8 mouse cellular contexts compared by ENCODE assay signal in genomic region chr4:134946024-134946744, GRCm38 (mm10). TPM values are rescaled to one million over a fixed set of nuclear protein-coding genes. Genes with fewer than 3 reads are reported as not detected.
DNase-seq lines count a peak whose midpoint lies in the region; ATAC-seq and TF ChIP-seq lines count a peak whose summit lies in the region.

No protein-coding gene starts in this region.

- peaks cover 22% of the 10 kb centered on the region for H3K27me3 ChIP-seq in intestine, embryonic 15.5 days (replicated peaks)
- H3K27me3 ChIP-seq in limb, embryonic 11.5 days (ENCODE audit: control insufficient read depth, insufficient read depth, low read length) = peaks cover 4% of the 10 kb centered on the region; the same call in 1 of the 2 replicates
- H3K27me3 ChIP-seq in midbrain, embryonic 12.5 days = peaks cover 39% of the 10 kb centered on the region
- H3K27me3 ChIP-seq in small intestine, adult 2 months (ENCODE audit: control insufficient read depth, insufficient read depth, low read length) = no peaks in the 10 kb centered on the region

- TF ChIP-seq POLR2A in small intestine, adult 2 months (IDR thresholded peaks at IDR 0.05; ENCODE audit: low read depth, low read length) = no peak

- peak; percentile 76 for DNase-seq in CD4-positive, CD25-positive, alpha-beta regulatory T cell, adult 2 months (ENCODE audit: low read depth, low spot score)
- DNase-seq in embryo, embryonic 9.5 days (ENCODE audit: extremely low spot score) = peak; percentile 83
- peak; percentile 84 for DNase-seq in limb, embryonic 11.5 days (ENCODE audit: low spot score)

- 8% methylated on average over 17 of the region's 17 CpGs for WGBS in intestine, embryonic 15.5 days
- 18% methylated on average over 17 of the region's 17 CpGs for WGBS in limb, embryonic 11.5 days
- WGBS in midbrain, embryonic 12.5 days = 17% methylated on average over 17 of the region's 17 CpGs
- 5% methylated on average over 17 of the region's 17 CpGs for WGBS in small intestine, adult 2 months

- H3K36me3 ChIP-seq in intestine, embryonic 15.5 days = no peaks in the 10 kb centered on the region
- H3K36me3 ChIP-seq in limb, embryonic 11.5 days (ENCODE audit: control insufficient read depth, insufficient read depth, low read length) = no peaks in the 10 kb centered on the region
- H3K36me3 ChIP-seq in midbrain, embryonic 12.5 days = no peaks in the 10 kb centered on the region
- no peaks in the 10 kb centered on the region for H3K36me3 ChIP-seq in small intestine, adult 2 months (ENCODE audit: control insufficient read depth, insufficient read depth, low read length)

- H3K9me3 ChIP-seq in intestine, embryonic 15.5 days = no peaks in the 10 kb centered on the region
- H3K9me3 ChIP-seq in limb, embryonic 11.5 days (ENCODE audit: control insufficient read depth, low read length) = no peaks in the 10 kb centered on the region
- H3K9me3 ChIP-seq in midbrain, embryonic 12.5 days = no peaks in the 10 kb centered on the region

- no peak overlapping the region for H3K4me3 ChIP-seq in intestine, embryonic 15.5 days (replicated peaks)
- no peak overlapping the region for H3K4me3 ChIP-seq in limb, embryonic 11.5 days (ENCODE audit: low read depth, low read length)
- peak overlapping the region; percentile 22; the same call in 1 of the 2 replicates for H3K4me3 ChIP-seq in midbrain, embryonic 12.5 days
- H3K4me3 ChIP-seq in small intestine, adult 2 months (ENCODE audit: low read depth, low read length) = peak overlapping the region; percentile 43

- no peak overlapping the region for H3K9ac ChIP-seq in intestine, embryonic 15.5 days
- no peak overlapping the region for H3K9ac ChIP-seq in limb, embryonic 11.5 days (ENCODE audit: low read length)
- no peak overlapping the region for H3K9ac ChIP-seq in midbrain, embryonic 12.5 days (replicated peaks)

- peaks cover 12% of the 10 kb centered on the region for H3K4me1 ChIP-seq in intestine, embryonic 15.5 days (replicated peaks)
- H3K4me1 ChIP-seq in limb, embryonic 11.5 days (ENCODE audit: control insufficient read depth, insufficient read depth, low read length) = peaks cover 9% of the 10 kb centered on the region
- H3K4me1 ChIP-seq in midbrain, embryonic 12.5 days = peaks cover 12% of the 10 kb centered on the region
- peaks cover 4% of the 10 kb centered on the region; the same call in 1 of the 2 replicates for H3K4me1 ChIP-seq in small intestine, adult 2 months (ENCODE audit: control insufficient read depth, insufficient read depth, insufficient read length, low read length)

- peak overlapping the region; percentile 57 for H3K4me2 ChIP-seq in intestine, embryonic 15.5 days (replicated peaks)
- H3K4me2 ChIP-seq in limb, embryonic 11.5 days (ENCODE audit: low read depth, severe bottlenecking) = no peak overlapping the region
- peak overlapping the region; percentile 45 for H3K4me2 ChIP-seq in midbrain, embryonic 12.5 days (replicated peaks)

- ATAC-seq in CD4-positive, CD25-positive, alpha-beta regulatory T cell, adult 4 months = no peak
- peak; percentile 64 for ATAC-seq in granulocyte monocyte progenitor cell, adult 5-6 weeks (replicated peaks; ENCODE audit: poor library complexity, severe bottlenecking)
- peak; percentile 53; the same call in 1 of the 2 replicates for ATAC-seq in intestine, embryonic 15.5 days
- no peak for ATAC-seq in limb, embryonic 11.5 days (ENCODE audit: insufficient number of reproducible peaks, low FRiP score, low TSS enrichment, low read depth)
- no peak for ATAC-seq in midbrain, embryonic 12.5 days (ENCODE audit: low FRiP score, low read depth)

- TF ChIP-seq CTCF in small intestine, adult 2 months (IDR thresholded peaks at IDR 0.05; ENCODE audit: extremely low read depth, insufficient read length, insufficient replicate concordance, low read depth, low read length) = peak; percentile 87; the same call in 1 of the 2 replicates

- H3K27ac ChIP-seq in intestine, embryonic 15.5 days = no peak overlapping the region
- no peak overlapping the region for H3K27ac ChIP-seq in limb, embryonic 11.5 days (replicated peaks; ENCODE audit: low read depth, low read length)
- no peak overlapping the region for H3K27ac ChIP-seq in midbrain, embryonic 12.5 days (replicated peaks)
- H3K27ac ChIP-seq in small intestine, adult 2 months (ENCODE audit: insufficient read depth, low read depth, low read length) = no peak overlapping the region

RNA-seq across cellular contexts. Expression of gene Syf2, which starts 15.5 kb away (rescaled TPM):
- 100 to 1,000 TPM; 215 to 219 TPM for polyA plus RNA-seq in CD4-positive, CD25-positive, alpha-beta regulatory T cell, adult 4 months (2017; shearing (Covaris generic))
- total RNA-seq in granulocyte monocyte progenitor cell, adult 5-6 weeks (2014; fragmentation: Nextera tagmentation) = 43.5 and 50.5 TPM in 2 replicates
- 180 and 201 TPM in 2 replicates for total RNA-seq in granulocyte monocyte progenitor cell, adult 5-6 weeks (2017)
- polyA plus RNA-seq in intestine, embryonic 15.5 days (2015; fragmentation: Nextera tagmentation; extraction: Ambion mirVana) = 60.0 and 63.7 TPM in 2 replicates
- polyA plus RNA-seq in limb, embryonic 11.5 days (2014; fragmentation: Nextera tagmentation; extraction: Ambion mirVana) = 69.8 and 75.6 TPM in 2 replicates
- 74.0 and 76.5 TPM in 2 replicates for polyA plus RNA-seq in midbrain, embryonic 12.5 days (2016; fragmentation: Nextera tagmentation; extraction: Ambion mirVana)
- polyA plus RNA-seq in small intestine, adult 2 months (2012; rRNA removed) = 2.4 and 9.2 TPM in 2 replicates

RNA-seq across cellular contexts. Expression of gene Rsrp1, which starts 22.8 kb away (rescaled TPM):
- 100 to 1,000 TPM; 223 to 361 TPM for polyA plus RNA-seq in CD4-positive, CD25-positive, alpha-beta regulatory T cell, adult 4 months (2017; shearing (Covaris generic))
- total RNA-seq in granulocyte monocyte progenitor cell, adult 5-6 weeks (2014; fragmentation: Nextera tagmentation) = 476 and 614 TPM in 2 replicates
- total RNA-seq in granulocyte monocyte progenitor cell, adult 5-6 weeks (2017) = 134 and 184 TPM in 2 replicates
- 450 and 479 TPM in 2 replicates for polyA plus RNA-seq in intestine, embryonic 15.5 days (2015; fragmentation: Nextera tagmentation; extraction: Ambion mirVana)
- polyA plus RNA-seq in limb, embryonic 11.5 days (2014; fragmentation: Nextera tagmentation; extraction: Ambion mirVana) = 345 and 367 TPM in 2 replicates
- 525 and 549 TPM in 2 replicates for polyA plus RNA-seq in midbrain, embryonic 12.5 days (2016; fragmentation: Nextera tagmentation; extraction: Ambion mirVana)
- 758 and 1,409 TPM in 2 replicates for polyA plus RNA-seq in small intestine, adult 2 months (2012; rRNA removed)

RNA-seq across cellular contexts. Expression of gene Tmem50a, which starts 31.4 kb away (rescaled TPM):
- 100 to 1,000 TPM; 529 to 546 TPM for polyA plus RNA-seq in CD4-positive, CD25-positive, alpha-beta regulatory T cell, adult 4 months (2017; shearing (Covaris generic))
- total RNA-seq in granulocyte monocyte progenitor cell, adult 5-6 weeks (2014; fragmentation: Nextera tagmentation) = 136 and 149 TPM in 2 replicates
- 263 and 287 TPM in 2 replicates for total RNA-seq in granulocyte monocyte progenitor cell, adult 5-6 weeks (2017)
- polyA plus RNA-seq in intestine, embryonic 15.5 days (2015; fragmentation: Nextera tagmentation; extraction: Ambion mirVana) = 146 and 154 TPM in 2 replicates
- polyA plus RNA-seq in limb, embryonic 11.5 days (2014; fragmentation: Nextera tagmentation; extraction: Ambion mirVana) = 145 and 154 TPM in 2 replicates
- 164 and 167 TPM in 2 replicates for polyA plus RNA-seq in midbrain, embryonic 12.5 days (2016; fragmentation: Nextera tagmentation; extraction: Ambion mirVana)
- polyA plus RNA-seq in small intestine, adult 2 months (2012; rRNA removed) = 29.8 and 54.4 TPM in 2 replicates

Comparison
In these comparisons a context has a peak if more than half of its experiments do, and no peak if none do; other contexts are left out.
1. ATAC-seq: peak in granulocyte monocyte progenitor cell, adult 5-6 weeks (single experiment) and intestine, embryonic 15.5 days (single experiment); none in CD4-positive, CD25-positive, alpha-beta regulatory T cell, adult 4 months (single experiment), limb, embryonic 11.5 days (single experiment) and midbrain, embryonic 12.5 days (single experiment).
2. H3K4me3 ChIP-seq: peak in midbrain, embryonic 12.5 days (single experiment) and small intestine, adult 2 months (single experiment); none in intestine, embryonic 15.5 days (single experiment) and limb, embryonic 11.5 days (single experiment).
3. Peak in every context shown above with its lines, with median percentiles within 50 percentile points of each other: DNase-seq.